Mouse (Mus musculus): ENCODE results near the gene Camkk2.

GRCm38 (mm10) chr5:122707276-122708181 lies 71.7 kb downstream of the Camkk2 start, which contains the start of gene P2rx4:
- TF ChIP-seq POLR2A (IDR thresholded peaks at IDR 0.05; ENCODE audit: low read depth, low read length) (peak; percentile 78), CTCF (IDR thresholded peaks at IDR 0.05; ENCODE audit: extremely low read depth, insufficient read depth, insufficient read length, insufficient replicate concordance) (no peak)
